ENCODE assay signal across 16 mouse cellular contexts in the genomic region with DNA sequence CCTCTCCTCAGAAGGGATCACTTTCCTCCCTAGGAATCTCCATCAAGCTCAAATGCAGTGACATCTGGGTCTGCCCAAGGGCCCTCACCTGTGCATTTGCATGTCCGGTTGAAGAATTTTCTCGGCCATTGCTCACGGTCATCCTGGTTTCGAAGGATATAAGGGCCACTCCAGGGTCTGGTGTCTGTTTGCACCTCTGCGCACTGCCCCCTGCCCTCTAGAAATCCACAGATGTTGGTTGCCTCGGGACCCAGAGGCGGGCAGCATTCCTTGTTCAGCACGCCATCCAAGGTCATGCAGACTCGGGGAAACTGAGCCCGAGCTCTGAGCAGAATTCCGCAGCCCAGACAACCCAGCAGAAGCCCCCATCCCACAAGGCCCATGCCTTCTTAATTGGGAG. TPM values are rescaled to one million over a fixed set of nuclear protein-coding genes. Genes with fewer than 3 reads are reported as not detected.
DNase-seq lines count a peak whose midpoint lies in the region; ATAC-seq lines count a peak whose summit lies in the region.
"Had no signal": no experiment of that assay in that cellular context is flagged by ENCODE, and none has a peak within 500 bp of the region (broad histone marks: within the 10 kb centered on the region; RNA-seq: fewer than 3 reads in every experiment).

No protein-coding gene starts in this region.

- H3K27ac ChIP-seq in midbrain, embryonic 11.5 days (ENCODE audit: low read depth, low read length) = no peak overlapping the region
- no peak overlapping the region for H3K27ac ChIP-seq in midbrain, embryonic 14.5 days (replicated peaks; ENCODE audit: low read depth, low read length)
- H3K27ac ChIP-seq in limb, embryonic 12.5 days = 0 out of 2 replicates have a peak overlapping the region, but pooled peaks have one; percentile 50
- peak overlapping the region; percentile 77 for H3K27ac ChIP-seq in stomach, embryonic 16.5 days (ENCODE audit: low read length)
- H3K27ac ChIP-seq: heart, embryonic 15.5 days had no signal

- no peak overlapping the region for H3K9ac ChIP-seq in midbrain, embryonic 11.5 days (ENCODE audit: low read length)
- no peak overlapping the region for H3K9ac ChIP-seq in midbrain, embryonic 14.5 days (replicated peaks; ENCODE audit: low read length)
- no peak overlapping the region for H3K9ac ChIP-seq in limb, embryonic 12.5 days (replicated peaks)
- no peak overlapping the region for H3K9ac ChIP-seq in stomach, embryonic 16.5 days (ENCODE audit: low read length)
- H3K9ac ChIP-seq: heart, embryonic 15.5 days had no signal

- peaks cover 21% of the 10 kb centered on the region for H3K27me3 ChIP-seq in midbrain, embryonic 11.5 days (ENCODE audit: control insufficient read depth, insufficient read depth, low read length)
- H3K27me3 ChIP-seq in midbrain, embryonic 14.5 days (ENCODE audit: control insufficient read depth, insufficient read depth, low read length) = peaks cover 18% of the 10 kb centered on the region
- H3K27me3 ChIP-seq in limb, embryonic 12.5 days = no peaks in the 10 kb centered on the region
- no peaks in the 10 kb centered on the region for H3K27me3 ChIP-seq in stomach, embryonic 16.5 days (ENCODE audit: control insufficient read depth, insufficient read depth, low read length)

- intact Hi-C loops in heart, postnatal 25 days (cut with DNase I) = no loop called here

- 0 out of 2 replicates have a peak, but pooled peaks have one; percentile 8 for ATAC-seq in midbrain, embryonic 11.5 days (ENCODE audit: low FRiP score)
- no peak for ATAC-seq in midbrain, embryonic 14.5 days (ENCODE audit: low FRiP score, low TSS enrichment)
- ATAC-seq in limb, embryonic 12.5 days (ENCODE audit: insufficient number of reproducible peaks, insufficient read depth, low FRiP score, low TSS enrichment, low read depth) = 0 out of 2 replicates have a peak, but pooled peaks have one; percentile 2
- no peak for ATAC-seq in stomach, embryonic 16.5 days (ENCODE audit: insufficient read depth, low FRiP score)

- no peaks in the 10 kb centered on the region for H3K9me3 ChIP-seq in midbrain, embryonic 11.5 days (ENCODE audit: control insufficient read depth, low read length)
- H3K9me3 ChIP-seq in midbrain, embryonic 14.5 days (ENCODE audit: control insufficient read depth, low read length) = no peaks in the 10 kb centered on the region
- H3K9me3 ChIP-seq in limb, embryonic 12.5 days = no peaks in the 10 kb centered on the region
- H3K9me3 ChIP-seq in stomach, embryonic 16.5 days (replicated peaks; ENCODE audit: control insufficient read depth, low read length) = no peaks in the 10 kb centered on the region
- H3K9me3 ChIP-seq: heart, embryonic 15.5 days had no signal

- no peak overlapping the region for H3K4me2 ChIP-seq in midbrain, embryonic 11.5 days
- H3K4me2 ChIP-seq in midbrain, embryonic 14.5 days (ENCODE audit: low read length) = no peak overlapping the region
- H3K4me2 ChIP-seq in limb, embryonic 12.5 days = no peak overlapping the region
- no peak overlapping the region for H3K4me2 ChIP-seq in stomach, embryonic 16.5 days (ENCODE audit: low read depth, low read length)
- H3K4me2 ChIP-seq: heart, embryonic 15.5 days had no signal

- peak; percentile 82 for DNase-seq in heart, adult 11 months
- no peak for DNase-seq in heart, postnatal 25 days (ENCODE audit: low spot score)
- no peak for DNase-seq in midbrain, embryonic 11.5 days (ENCODE audit: low spot score, missing footprints)
- DNase-seq in midbrain, embryonic 14.5 days = no peak
- no peak for DNase-seq in natural killer cell, adult 2 months (ENCODE audit: low spot score in 2 of 2)
- no peak for DNase-seq in layer of hippocampus, postnatal 25 days (ENCODE audit: extremely low spot score in 1 of 2, low spot score in 1 of 2)
- DNase-seq: adrenal gland, adult 2 months; cerebellum, adult 2 months; kidney, postnatal 14 days; right cerebral cortex, postnatal 25 days; thymus, postnatal 25 days had no signal

- no peaks in the 10 kb centered on the region for H3K36me3 ChIP-seq in midbrain, embryonic 11.5 days (ENCODE audit: control insufficient read depth, insufficient read depth, low read length)
- no peaks in the 10 kb centered on the region for H3K36me3 ChIP-seq in midbrain, embryonic 14.5 days (ENCODE audit: control insufficient read depth, insufficient read depth, low read length)
- H3K36me3 ChIP-seq in limb, embryonic 12.5 days = no peaks in the 10 kb centered on the region
- H3K36me3 ChIP-seq in stomach, embryonic 16.5 days (ENCODE audit: control insufficient read depth, insufficient read depth, low read length) = no peaks in the 10 kb centered on the region
- H3K36me3 ChIP-seq: heart, embryonic 15.5 days had no signal

- no peak overlapping the region for H3K4me3 ChIP-seq in midbrain, embryonic 11.5 days (ENCODE audit: low read depth, low read length)
- no peak overlapping the region for H3K4me3 ChIP-seq in midbrain, embryonic 14.5 days (replicated peaks; ENCODE audit: low read depth, low read length)
- H3K4me3 ChIP-seq in limb, embryonic 12.5 days (replicated peaks) = no peak overlapping the region
- H3K4me3 ChIP-seq in stomach, embryonic 16.5 days (replicated peaks; ENCODE audit: low read length) = no peak overlapping the region
- H3K4me3 ChIP-seq: erythroblast, embryonic 14.5 days; heart, embryonic 15.5 days had no signal

- WGBS in midbrain, embryonic 11.5 days = 82% methylated on average over 11 of the region's 11 CpGs
- WGBS in midbrain, embryonic 14.5 days = 84% methylated on average over 11 of the region's 11 CpGs
- WGBS in limb, embryonic 12.5 days = 54% methylated on average over 11 of the region's 11 CpGs
- WGBS in stomach, embryonic 16.5 days = 66% methylated on average over 11 of the region's 11 CpGs

- peaks cover 15% of the 10 kb centered on the region; the same call in 1 of the 2 replicates for H3K4me1 ChIP-seq in midbrain, embryonic 11.5 days (ENCODE audit: control insufficient read depth, insufficient read depth, low read length)
- H3K4me1 ChIP-seq in midbrain, embryonic 14.5 days (ENCODE audit: control insufficient read depth, insufficient read depth, low read length) = peaks cover 11% of the 10 kb centered on the region
- peaks cover 30% of the 10 kb centered on the region for H3K4me1 ChIP-seq in limb, embryonic 12.5 days (replicated peaks)
- H3K4me1 ChIP-seq in stomach, embryonic 16.5 days (ENCODE audit: control insufficient read depth, insufficient read depth, low read length) = 0 out of 2 replicates have a peak, but pooled peaks cover 7% of the 10 kb centered on the region
- H3K4me1 ChIP-seq: heart, embryonic 15.5 days had no signal

RNA-seq across cellular contexts. Expression of a gene that starts 0.6 kb away (rescaled TPM):
- total RNA-seq in heart, postnatal 25 days (2021) = 1 to 10 TPM; 2.1 to 2.7 TPM
- 2.1 and 2.5 TPM in 2 replicates for polyA plus RNA-seq in midbrain, embryonic 11.5 days (2014; fragmentation: Nextera tagmentation; extraction: Ambion mirVana)
- polyA plus RNA-seq in midbrain, embryonic 14.5 days (2014; fragmentation: Nextera tagmentation; extraction: Ambion mirVana) = 0.62 and 0.84 TPM in 2 replicates
- polyA plus RNA-seq in limb, embryonic 12.5 days (2016; fragmentation: Nextera tagmentation; extraction: Ambion mirVana) = 1.6 and 1.7 TPM in 2 replicates
- polyA plus RNA-seq in stomach, embryonic 16.5 days (2015; fragmentation: Nextera tagmentation; extraction: Ambion mirVana) = 1.0 and 1.2 TPM in 2 replicates
- 1 to 10 TPM; 1.1 to 1.4 TPM for total RNA-seq in layer of hippocampus, postnatal 25 days (2021)
- total RNA-seq: granulocyte monocyte progenitor cell, adult 5-6 weeks had no signal
- polyA plus RNA-seq: erythroblast, embryonic 14.5 days had no signal

Comparison
In these comparisons a context has a peak if more than half of its experiments do, and no peak if none do; other contexts are left out.
1. ATAC-seq: peak in midbrain, embryonic 11.5 days (single experiment) and limb, embryonic 12.5 days (single experiment); none in midbrain, embryonic 14.5 days (single experiment) and stomach, embryonic 16.5 days (single experiment).
2. H3K27ac ChIP-seq: peak in limb, embryonic 12.5 days (single experiment) and stomach, embryonic 16.5 days (single experiment); none in midbrain, embryonic 11.5 days (single experiment) and midbrain, embryonic 14.5 days (single experiment).